Mouse (Mus musculus): ENCODE data around the gene Myog. TPM values are rescaled to one million over a fixed set of nuclear protein-coding genes. Genes with fewer than 3 reads are reported as not detected.

Myog gene
- total RNA-seq, 2 experiments from 2014 or later = not detected

Other genes with a start within 250 kb of the Myog start
- 10 to 100 TPM; 38.7 to 39.1 TPM for gene Btg2, start 210.9 kb upstream of the Myog start, total RNA-seq (2021)
- gene Chit1, start 178.7 kb upstream of the Myog start, total RNA-seq (2021) = not detected
- gene Chil1, start 107.8 kb upstream of the Myog start, total RNA-seq (2021) = 1 to 10 TPM; 1.3 to 1.7 TPM
- gene Mybph, start 96.5 kb upstream of the Myog start, total RNA-seq (2021) = under 1 TPM in 1 of 2 experiments, not detected in 1; 0.13 TPM
- gene Adora1, start 54.6 kb upstream of the Myog start, total RNA-seq (2021) = 100 to 1,000 TPM; 110 to 137 TPM
- 1 to 10 TPM in 1 of 2 experiments, under 1 TPM in 1; 0.60 to 1.1 TPM for gene Ppfia4, start 42.9 kb downstream of the Myog start, total RNA-seq (2021)
- 10 to 100 TPM; 49.2 to 52.6 TPM for gene Tmem183a, start 72.0 kb downstream of the Myog start, total RNA-seq (2021)
- gene 4933406M09Rik, start 96.0 kb downstream of the Myog start, total RNA-seq (2021) = not detected
- 10 to 100 TPM; 28.6 to 55.4 TPM for gene Cyb5r1, start 115.6 kb downstream of the Myog start, total RNA-seq (2021)
- 100 to 1,000 TPM; 125 to 139 TPM for gene Adipor1, start 125.4 kb downstream of the Myog start, total RNA-seq (2021)
- gene Klhl12, start 165.5 kb downstream of the Myog start, total RNA-seq (2021) = 10 to 100 TPM; 21.5 to 22.9 TPM
- gene Rabif, start 204.7 kb downstream of the Myog start, total RNA-seq (2021) = 10 to 100 TPM; 27.6 to 37.3 TPM

Data from adrenal gland, postnatal 36 days (tissue).